Mouse (Mus musculus): ENCODE measurements around the gene Nkx1-2. TPM values are rescaled to one million over a fixed set of nuclear protein-coding genes. Genes with fewer than 3 reads are reported as not detected.
A peak's percentile ranks its signal among the peaks of the same experiment; 100 is the strongest.

The Nkx1-2 gene
- polyA plus RNA-seq (2015; fragmentation: Nextera tagmentation; extraction: Ambion mirVana), result not detected in 2 replicates

- no peak for ATAC-seq (replicated peaks; ENCODE audit: insufficient number of reproducible peaks, insufficient read depth, low FRiP score, low read depth)
- WGBS, result under 1% methylated on average over 51 of the region's 52 CpGs
Measured at GRCm38 (mm10) chr7:132599071-132599975, at the start of gene Nkx1-2. Nkx1-2 (minus strand) TSS chr7:132599637.

GRCm38 (mm10) chr7:132646514-132646913, 47.1 kb upstream of the Nkx1-2 start:
- WGBS, result 90% methylated on average over 1 of the region's 1 CpGs
- Histone ChIP-seq H3K4me1 (replicated peaks) (no peaks in the 10 kb centered on the region), H3K36me3 (no peaks in the 10 kb centered on the region; the same call in 1 of the 2 replicates), H3K27ac (no peak overlapping the region), H3K27me3 (no peaks in the 10 kb centered on the region), H3K4me2 (no peak overlapping the region), H3K9me3 (replicated peaks) (no peaks in the 10 kb centered on the region), H3K4me3 (no peak overlapping the region), H3K9ac (no peak overlapping the region)
- ATAC-seq (replicated peaks; ENCODE audit: insufficient number of reproducible peaks, insufficient read depth, low FRiP score, low read depth), result no peak

More at GRCm38 (mm10) chr7:132599071-132599975, at the start of gene Nkx1-2:
- no peak within 1 kb of the TSS for H3K27ac ChIP-seq
- peaks cover 91% of the 10 kb centered on the region for H3K27me3 ChIP-seq
- H3K9ac ChIP-seq, result peak within 1 kb of the TSS; percentile 34
- no peaks in the 10 kb centered on the region for H3K36me3 ChIP-seq
- peak within 1 kb of the TSS; percentile 58 for H3K4me3 ChIP-seq
- H3K4me2 ChIP-seq, result peak within 1 kb of the TSS; percentile 93
- H3K9me3 ChIP-seq (replicated peaks), result no peaks in the 10 kb centered on the region
- H3K4me1 ChIP-seq (replicated peaks), result peaks cover 31% of the 10 kb centered on the region

- Histone ChIP-seq H3K4me3 (no peak overlapping the region), H3K36me3 (no peaks in the 10 kb centered on the region; the same call in 1 of the 2 replicates), H3K27ac (no peak overlapping the region), H3K9me3 (replicated peaks) (no peaks in the 10 kb centered on the region), H3K9ac (no peak overlapping the region), H3K4me1 (replicated peaks) (no peaks in the 10 kb centered on the region), H3K4me2 (no peak overlapping the region), H3K27me3 (no peaks in the 10 kb centered on the region)
- 82% methylated on average over 11 of the region's 11 CpGs for WGBS
- no peak for ATAC-seq (replicated peaks; ENCODE audit: insufficient number of reproducible peaks, insufficient read depth, low FRiP score, low read depth)
Measured at GRCm38 (mm10) chr7:132644605-132645279, 45.3 kb upstream of the Nkx1-2 start.

- 100% methylated on average over 1 of the region's 1 CpGs for WGBS
- Histone ChIP-seq H3K4me1 (replicated peaks) (no peaks in the 10 kb centered on the region), H3K9me3 (replicated peaks) (no peaks in the 10 kb centered on the region), H3K27ac (no peak overlapping the region), H3K4me2 (no peak overlapping the region), H3K4me3 (no peak overlapping the region), H3K9ac (no peak overlapping the region), H3K36me3 (no peaks in the 10 kb centered on the region; the same call in 1 of the 2 replicates), H3K27me3 (no peaks in the 10 kb centered on the region)
- no peak for ATAC-seq (replicated peaks; ENCODE audit: insufficient number of reproducible peaks, insufficient read depth, low FRiP score, low read depth)
Measured at GRCm38 (mm10) chr7:132641606-132642005, 42.2 kb upstream of the Nkx1-2 start.

- no peak overlapping the region for H3K4me3 ChIP-seq
- ATAC-seq (replicated peaks; ENCODE audit: insufficient number of reproducible peaks, insufficient read depth, low FRiP score, low read depth), result no peak
- no peak overlapping the region for H3K9ac ChIP-seq
- no peaks in the 10 kb centered on the region; the same call in 1 of the 2 replicates for H3K36me3 ChIP-seq
- H3K27ac ChIP-seq, result no peak overlapping the region
- no peaks in the 10 kb centered on the region for H3K4me1 ChIP-seq (replicated peaks)
- no peak overlapping the region for H3K4me2 ChIP-seq
- H3K9me3 ChIP-seq (replicated peaks), result no peaks in the 10 kb centered on the region
- no peaks in the 10 kb centered on the region for H3K27me3 ChIP-seq
- 44% methylated on average over 9 of the region's 9 CpGs for WGBS
Measured at GRCm38 (mm10) chr7:132640946-132641345, 41.5 kb upstream of the Nkx1-2 start.

GRCm38 (mm10) chr7:132638446-132639087, 39.1 kb upstream of the Nkx1-2 start:
- Histone ChIP-seq H3K9ac (no peak overlapping the region), H3K9me3 (replicated peaks) (no peaks in the 10 kb centered on the region), H3K4me1 (replicated peaks) (no peaks in the 10 kb centered on the region), H3K27ac (no peak overlapping the region), H3K27me3 (no peaks in the 10 kb centered on the region), H3K4me3 (no peak overlapping the region), H3K4me2 (no peak overlapping the region), H3K36me3 (no peaks in the 10 kb centered on the region; the same call in 1 of the 2 replicates)
- ATAC-seq (replicated peaks; ENCODE audit: insufficient number of reproducible peaks, insufficient read depth, low FRiP score, low read depth), result peak; percentile 56; the same call in 1 of the 2 replicates
- WGBS, result 57% methylated on average over 12 of the region's 12 CpGs

- Histone ChIP-seq H3K9me3 (replicated peaks) (no peaks in the 10 kb centered on the region), H3K36me3 (no peaks in the 10 kb centered on the region; the same call in 1 of the 2 replicates), H3K27me3 (no peaks in the 10 kb centered on the region), H3K4me2 (no peak overlapping the region), H3K4me1 (replicated peaks) (no peaks in the 10 kb centered on the region), H3K4me3 (no peak overlapping the region), H3K9ac (no peak overlapping the region), H3K27ac (no peak overlapping the region)
- WGBS, result 49% methylated on average over 12 of the region's 12 CpGs
- no peak for ATAC-seq (replicated peaks; ENCODE audit: insufficient number of reproducible peaks, insufficient read depth, low FRiP score, low read depth)
Measured at GRCm38 (mm10) chr7:132637292-132637691, 37.9 kb upstream of the Nkx1-2 start.

GRCm38 (mm10) chr7:132631313-132631712, 31.9 kb upstream of the Nkx1-2 start:
- Histone ChIP-seq H3K4me3 (no peak overlapping the region), H3K27ac (no peak overlapping the region), H3K27me3 (no peaks in the 10 kb centered on the region), H3K36me3 (no peaks in the 10 kb centered on the region), H3K4me1 (replicated peaks) (peaks cover 21% of the 10 kb centered on the region), H3K9ac (no peak overlapping the region), H3K4me2 (no peak overlapping the region), H3K9me3 (replicated peaks) (no peaks in the 10 kb centered on the region)
- no peak for ATAC-seq (replicated peaks; ENCODE audit: insufficient number of reproducible peaks, insufficient read depth, low FRiP score, low read depth)
- 85% methylated on average over 11 of the region's 11 CpGs for whole genome bisulfite sequencing

- 44% methylated on average over 3 of the region's 3 CpGs for WGBS
- no peaks in the 10 kb centered on the region for H3K9me3 ChIP-seq (replicated peaks)
- no peak overlapping the region for H3K4me3 ChIP-seq
- H3K36me3 ChIP-seq, result no peaks in the 10 kb centered on the region
- H3K4me2 ChIP-seq, result no peak overlapping the region
- no peaks in the 10 kb centered on the region for H3K27me3 ChIP-seq
- peak overlapping the region; percentile 74 for H3K27ac ChIP-seq
- H3K4me1 ChIP-seq (replicated peaks), result peaks cover 25% of the 10 kb centered on the region
- no peak overlapping the region for H3K9ac ChIP-seq
- ATAC-seq (replicated peaks; ENCODE audit: insufficient number of reproducible peaks, insufficient read depth, low FRiP score, low read depth), result peak; percentile 69; the same call in 1 of the 2 replicates
Measured at GRCm38 (mm10) chr7:132627448-132627847, 28.0 kb upstream of the Nkx1-2 start.

GRCm38 (mm10) chr7:132626174-132626573, 26.7 kb upstream of the Nkx1-2 start:
- H3K4me1 ChIP-seq (replicated peaks), result peaks cover 25% of the 10 kb centered on the region
- H3K27me3 ChIP-seq, result no peaks in the 10 kb centered on the region
- no peak overlapping the region for H3K27ac ChIP-seq
- 58% methylated on average over 4 of the region's 4 CpGs for WGBS
- no peak for ATAC-seq (replicated peaks; ENCODE audit: insufficient number of reproducible peaks, insufficient read depth, low FRiP score, low read depth)
- H3K36me3 ChIP-seq, result no peaks in the 10 kb centered on the region
- H3K9me3 ChIP-seq (replicated peaks), result no peaks in the 10 kb centered on the region
- no peak overlapping the region for H3K4me2 ChIP-seq
- H3K4me3 ChIP-seq, result no peak overlapping the region
- H3K9ac ChIP-seq, result no peak overlapping the region

- Histone ChIP-seq H3K36me3 (no peaks in the 10 kb centered on the region), H3K4me1 (replicated peaks) (peaks cover 21% of the 10 kb centered on the region), H3K4me2 (no peak overlapping the region), H3K9ac (no peak overlapping the region), H3K4me3 (no peak overlapping the region), H3K27me3 (no peaks in the 10 kb centered on the region), H3K27ac (no peak overlapping the region), H3K9me3 (replicated peaks) (no peaks in the 10 kb centered on the region)
- whole genome bisulfite sequencing, result 80% methylated on average over 10 of the region's 10 CpGs
- no peak for ATAC-seq (replicated peaks; ENCODE audit: insufficient number of reproducible peaks, insufficient read depth, low FRiP score, low read depth)
Measured at GRCm38 (mm10) chr7:132624161-132624560, 24.7 kb upstream of the Nkx1-2 start.

Measured in heart, embryonic 15.5 days (tissue).